Mouse (Mus musculus) ES-E14 (cell line): ENCODE results near the gene Slc25a24. TPM values are rescaled to one million over a fixed set of nuclear protein-coding genes. Genes with fewer than 3 reads are reported as not detected.

ENCODE experiments used
- DNase-seq: peaks from one replicate; pipeline ENCODE4 v3.0.0-alpha.2; 2013; ENCODE audit warnings: low read depth, low spot score
- H3K27ac ChIP-seq: 2 replicates; pipeline ENCODE4 v1.5.1; 2012; ENCODE audit warnings: low read depth, mild to moderate bottlenecking, low read length, moderate library complexity, mixed read lengths; ENCODE audit not compliant: poor library complexity, insufficient read depth, severe bottlenecking
- H3K36me3 ChIP-seq: 2 replicates; pipeline ENCODE4 v1.6.1; 2012; ENCODE audit warnings: mild to moderate bottlenecking, low read length, moderate library complexity, mixed read lengths; ENCODE audit not compliant: control insufficient read depth, poor library complexity, insufficient read depth, severe bottlenecking
- H3K4me1 ChIP-seq, 2 experiments: fragments of 150-350 bp in 1 of 2; sonication (generic) in 1 of 2; 2 replicates each; pipeline ENCODE4 v1.6.1; 2012; ENCODE audit warnings: low read length in 2 of 2, mild to moderate bottlenecking in 1 of 2, mixed read lengths in 1 of 2; ENCODE audit not compliant: control insufficient read depth in 2 of 2, insufficient read depth in 2 of 2, poor library complexity in 1 of 2
- H3K4me3 ChIP-seq, 2 experiments: fragments of 150-350 bp in 1 of 2; sonication (generic) in 1 of 2; 2 replicates each; pipeline ENCODE4 v1.5.1; 2012; ENCODE audit warnings: low read length in 2 of 2, low read depth in 1 of 2, mild to moderate bottlenecking in 1 of 2, mixed read lengths in 1 of 2; ENCODE audit not compliant: insufficient read depth in 1 of 2, poor library complexity in 1 of 2, severe bottlenecking in 1 of 2
- H3K9ac ChIP-seq: 2 replicates; pipeline ENCODE4 v1.6.1; 2012; ENCODE audit warnings: low read depth, mild to moderate bottlenecking, low read length, mixed read lengths; ENCODE audit not compliant: poor library complexity, insufficient read depth, severe bottlenecking
- H3K9me3 ChIP-seq: fragments of 150-350 bp; sonication (generic); 2 replicates; pipeline ENCODE4 v1.6.1; 2012; ENCODE audit warnings: low read depth, mild to moderate bottlenecking, low read length; ENCODE audit not compliant: control insufficient read depth, insufficient read depth
- CHD2 ChIP-seq: IDR thresholded peaks from 2 replicates; pipeline ENCODE4 v1.6.1; 2014; ENCODE audit warnings: mild to moderate bottlenecking, low read depth, low read length, inconsistent platforms
- HCFC1 ChIP-seq: IDR thresholded peaks from 2 replicates; pipeline ENCODE4 v1.6.1; 2012; ENCODE audit warnings: low read length, inconsistent platforms, borderline replicate concordance; ENCODE audit not compliant: insufficient read depth
- MAFK ChIP-seq: IDR thresholded peaks from 2 replicates; pipeline ENCODE4 v1.6.1; 2014; ENCODE audit warnings: mild to moderate bottlenecking, low read depth, low read length, inconsistent platforms; ENCODE audit not compliant: insufficient read depth
- ZC3H11A ChIP-seq: IDR thresholded peaks from 2 replicates; pipeline ENCODE4 v1.6.1; 2012; ENCODE audit warnings: low read depth, mild to moderate bottlenecking, inconsistent platforms, low read length, borderline replicate concordance
- ZNF384 ChIP-seq: IDR thresholded peaks from 2 replicates; pipeline ENCODE4 v1.6.1; 2012; ENCODE audit warnings: low read depth, low read length, inconsistent platforms
- in situ Hi-C, 2 experiments: fragments of 600-800 bp; cut with MboI; formaldehyde crosslinking; loops; one replicate each; pipeline ENCODE4 v1.15.1; 2025; ENCODE audit warnings: low sequenced_read_pairs in 2 of 2, inconsistent platforms in 1 of 2; ENCODE audit not compliant: unreplicated experiment in 2 of 2
- total RNA-seq: library from RNA; depleted of rRNA; stranded (reverse); fragments of 300-350 nt; gene quantifications from 2 replicates; pipeline ENCODE4 v1.2.3, GENCODE M21; 2012; rRNA removed

Slc25a24 gene
- total RNA-seq, 1 experiment: 19.0 TPM

DNA sequence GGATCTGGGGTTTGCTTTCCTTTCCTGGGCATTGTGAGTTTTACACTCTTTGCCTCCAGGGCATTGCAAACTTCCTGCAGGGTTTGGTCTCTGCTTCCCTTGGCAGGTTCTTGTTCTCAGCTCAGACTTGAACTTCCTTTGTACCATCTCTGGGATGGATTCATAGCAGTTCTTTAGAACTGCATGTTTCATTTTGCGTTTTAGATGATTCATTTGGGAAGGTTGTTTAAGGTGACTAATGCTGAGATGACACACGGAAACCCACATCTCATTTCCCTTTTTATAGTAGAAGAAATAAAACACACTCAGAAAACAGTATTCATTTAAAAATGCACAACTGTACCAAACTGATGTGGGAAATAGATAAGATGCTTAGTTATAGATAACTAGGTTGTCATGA lies 73.2 kb downstream of the Slc25a24 start:
- no peaks in the 10 kb centered on the region for H3K9me3 ChIP-seq
- H3K4me3 ChIP-seq: no peak overlapping the region
- no peaks in the 10 kb centered on the region for H3K4me1 ChIP-seq
- no peak overlapping the region for H3K27ac ChIP-seq
- in situ Hi-C loops: no loop called here
- no peaks in the 10 kb centered on the region for H3K36me3 ChIP-seq
- H3K9ac ChIP-seq: no peak overlapping the region
- no peak for TF ChIP-seq ZNF384
- TF ChIP-seq ZC3H11A: no peak
- no peak for TF ChIP-seq CHD2
- no peak for TF ChIP-seq MAFK
- TF ChIP-seq HCFC1: no peak
- no peak for DNase-seq

GRCm38 (mm10) chr3:109199280-109199679 lies 76.3 kb downstream of the Slc25a24 start:
- H3K4me3 ChIP-seq: no peak overlapping the region
- in situ Hi-C loops: no loop called here
- no peaks in the 10 kb centered on the region for H3K4me1 ChIP-seq
- H3K9me3 ChIP-seq: no peaks in the 10 kb centered on the region
- H3K27ac ChIP-seq: no peak overlapping the region
- DNase-seq: no peak
- no peaks in the 10 kb centered on the region for H3K36me3 ChIP-seq
- H3K9ac ChIP-seq: no peak overlapping the region
- TF ChIP-seq CHD2 (no peak), ZC3H11A (no peak), MAFK (no peak), HCFC1 (no peak), ZNF384 (no peak)

- Histone ChIP-seq H3K27ac (no peak overlapping the region), H3K4me1 (no peaks in the 10 kb centered on the region), H3K36me3 (no peaks in the 10 kb centered on the region), H3K4me3 (no peak overlapping the region), H3K9me3 (no peaks in the 10 kb centered on the region), H3K9ac (no peak overlapping the region)
- no peak for DNase-seq
- TF ChIP-seq CHD2 (no peak), ZC3H11A (no peak), HCFC1 (no peak), MAFK (no peak), ZNF384 (no peak)
- in situ Hi-C loops: no loop called here
Observed at GRCm38 (mm10) chr3:109212322-109212721, 89.4 kb downstream of the Slc25a24 start.

- in situ Hi-C loops: no loop called here
- Histone ChIP-seq H3K27ac (no peak overlapping the region), H3K36me3 (no peaks in the 10 kb centered on the region), H3K9me3 (no peaks in the 10 kb centered on the region), H3K9ac (no peak overlapping the region), H3K4me3 (no peak overlapping the region), H3K4me1 (no peaks in the 10 kb centered on the region)
- DNase-seq: no peak
- TF ChIP-seq HCFC1 (no peak), ZC3H11A (no peak), CHD2 (no peak), ZNF384 (no peak)
Observed at GRCm38 (mm10) chr3:109216352-109216751, 93.4 kb downstream of the Slc25a24 start.

Other genes starting within 250 kb of the Slc25a24 start
- 0.09 TPM in 1 of 2 replicates, not detected in the other for gene Fndc7, start 233.1 kb upstream of the Slc25a24 start, total RNA-seq
- gene Prpf38b, start 211.4 kb upstream of the Slc25a24 start, total RNA-seq: 69.7 and 70.6 TPM in 2 replicates
- 0.53 and 1.7 TPM in 2 replicates for gene Henmt1, start 183.3 kb upstream of the Slc25a24 start, total RNA-seq
- gene Gm9857, start 182.7 kb upstream of the Slc25a24 start, total RNA-seq: 0.76 TPM in 1 of 2 replicates, not detected in the other
- gene Fam102b, start 95.5 kb upstream of the Slc25a24 start, total RNA-seq: 3.3 and 7.5 TPM in 2 replicates
- gene Slc25a54, start 42.7 kb upstream of the Slc25a24 start, total RNA-seq: not detected in 2 replicates
- 0.58 and 1.6 TPM in 2 replicates for gene Vav3, start 217.5 kb downstream of the Slc25a24 start, total RNA-seq